Mouse (Mus musculus) heart, adult 8-10 months (tissue): ENCODE data around the gene Upk3b. TPM values are rescaled to one million over a fixed set of nuclear protein-coding genes. Genes with fewer than 3 reads are reported as not detected.
"Not testable (repeated sequence)": the region's sequence is repeated elsewhere in the genome, so short reads cannot be mapped to it uniquely, and the experiment has no call there.

Experiments
- DNase-seq: peaks from one replicate; pipeline ENCODE4 v3.0.0; 2022; ENCODE audit warnings: low spot score
- total RNA-seq, 4 experiments: library from RNA; stranded (reverse); gene quantifications; 2 replicates each; pipeline ENCODE4 v1.2.4; 2022

Gene Upk3b
- total RNA-seq, 4 experiments from 2014 or later = 13.3 to 26.7 (median 18.2) TPM

GRCm38 (mm10) chr5:136034868-136035267, 3.4 kb upstream of the Upk3b start:
- DNase-seq = no peak

- no peak for DNase-seq
Observed at GRCm38 (mm10) chr5:136035285-136035684, 3.0 kb upstream of the Upk3b start.

- DNase-seq = no peak
Observed at GRCm38 (mm10) chr5:136036667-136037066, 1.6 kb upstream of the Upk3b start.

GRCm38 (mm10) chr5:136040210-136040609, 1.9 kb downstream of the Upk3b start:
- no peak for DNase-seq

GRCm38 (mm10) chr5:136041260-136041659, 3.0 kb downstream of the Upk3b start:
- DNase-seq = no peak

- no peak for DNase-seq
Observed at GRCm38 (mm10) chr5:136041666-136042065, 3.4 kb downstream of the Upk3b start.

- DNase-seq = no peak
Observed at GRCm38 (mm10) chr5:136044865-136045264, 6.6 kb downstream of the Upk3b start.

- no peak for DNase-seq
Observed at GRCm38 (mm10) chr5:136045408-136045807, 7.1 kb downstream of the Upk3b start.

GRCm38 (mm10) chr5:136045987-136046386, 7.7 kb downstream of the Upk3b start:
- peak; percentile 73 for DNase-seq

GRCm38 (mm10) chr5:136048541-136048940, 10.2 kb downstream of the Upk3b start:
- not testable (repeated sequence) for DNase-seq

- DNase-seq = no peak
Observed at GRCm38 (mm10) chr5:136049926-136050325, 11.6 kb downstream of the Upk3b start.

GRCm38 (mm10) chr5:136051231-136052085, 13.2 kb downstream of the Upk3b start:
- peak; percentile 38 for DNase-seq

GRCm38 (mm10) chr5:136052861-136053655, 14.8 kb downstream of the Upk3b start:
- DNase-seq = no peak

GRCm38 (mm10) chr5:136054301-136055077, 16.2 kb downstream of the Upk3b start, which contains the start of gene Upk3bl:
Gene Upk3bl (plus strand): TSS chr5:136054492.
- DNase-seq = no peak

GRCm38 (mm10) chr5:136056062-136056461, 17.8 kb downstream of the Upk3b start:
- DNase-seq = no peak

- no peak for DNase-seq
Observed at GRCm38 (mm10) chr5:136057085-136057484, 18.8 kb downstream of the Upk3b start.

GRCm38 (mm10) chr5:136061567-136061966, 23.3 kb downstream of the Upk3b start:
- DNase-seq = peak; percentile 78

GRCm38 (mm10) chr5:136063920-136064319, 25.6 kb downstream of the Upk3b start:
- DNase-seq = no peak

- DNase-seq = peak; percentile 18
Observed at GRCm38 (mm10) chr5:136066404-136067148, 28.3 kb downstream of the Upk3b start.

GRCm38 (mm10) chr5:136069411-136069810, 31.1 kb downstream of the Upk3b start:
- DNase-seq = no peak

- no peak for DNase-seq
Observed at GRCm38 (mm10) chr5:136073051-136073450, 34.8 kb downstream of the Upk3b start.
